Mouse (Mus musculus) thymus, adult 2 months (tissue): ENCODE measurements around the gene Dusp10.

Experiments
- CTCF ChIP-seq: fragments of 200-500 bp; IDR thresholded peaks from 2 replicates; pipeline ENCODE4 v1.5.1; 2012; ENCODE audit warnings: mild to moderate bottlenecking, control low read depth, low read length, moderate library complexity, borderline replicate concordance; ENCODE audit not compliant: control insufficient read depth, poor library complexity, insufficient read depth; ENCODE audit errors: extremely low read depth
- POLR2A ChIP-seq: fragments of 200-500 bp; IDR thresholded peaks from 2 replicates; pipeline ENCODE4 v1.6.1; 2012; ENCODE audit warnings: mild to moderate bottlenecking, low read length, control low read depth, moderate library complexity; ENCODE audit not compliant: control insufficient read depth, poor library complexity, insufficient read depth; ENCODE audit errors: extremely low read depth

DNA sequence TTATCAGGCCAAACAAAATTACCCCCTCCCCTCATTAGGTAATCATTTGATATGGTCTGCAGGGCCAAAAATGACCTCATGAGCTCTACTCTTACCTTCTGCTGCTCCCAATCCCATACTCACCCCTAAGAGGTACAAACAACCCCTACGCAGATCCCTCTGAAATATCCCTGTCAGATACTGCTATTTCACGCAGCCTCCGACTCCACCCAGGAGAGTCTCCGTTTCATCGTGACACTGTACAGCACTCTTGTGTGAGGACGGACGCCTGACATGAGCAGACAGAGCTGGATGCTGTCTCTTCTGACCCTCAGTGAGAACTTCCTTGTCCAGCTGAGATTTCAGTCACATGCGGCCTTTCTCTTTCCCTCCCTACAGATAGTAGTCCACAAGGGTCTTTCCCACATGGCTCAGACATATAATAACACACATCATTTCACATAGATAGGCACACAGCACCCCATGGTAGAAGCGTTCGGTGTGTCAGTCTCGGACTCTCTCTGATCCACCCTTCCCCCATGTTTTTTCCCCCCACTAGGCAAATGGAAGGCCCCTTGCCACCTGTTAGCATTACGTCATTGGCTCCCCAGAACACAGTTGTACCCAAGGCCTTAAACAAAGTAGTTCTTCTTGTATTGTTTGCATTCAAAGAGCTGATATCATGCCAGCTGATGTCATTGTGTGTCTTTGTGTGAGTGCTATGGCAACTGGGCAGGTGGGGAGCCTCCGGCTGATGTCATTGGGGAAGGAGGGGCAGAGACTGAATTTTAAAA, 52.7 kb downstream of the Dusp10 start:
- no peak for TF ChIP-seq CTCF
- TF ChIP-seq POLR2A = no peak
